Mouse (Mus musculus) stomach, embryonic 14.5 days (tissue): Measurements from ENCODE around the gene Ptpn23. TPM values are rescaled to one million over a fixed set of nuclear protein-coding genes. Genes with fewer than 3 reads are reported as not detected.

Experiments used
- ATAC-seq: fragments of 200-750 bp; cut with Nextera tagmentation; 2 replicates; pipeline ENCODE4 v1.8.0; 2017; ENCODE audit warnings: low read depth, moderate TSS enrichment; ENCODE audit not compliant: insufficient number of reproducible peaks, insufficient read depth, low FRiP score
- H3K27ac ChIP-seq: fragments of 300-500 bp; sonication (generic); 2 replicates; pipeline ENCODE4 v1.5.1; 2014; ENCODE audit warnings: mild to moderate bottlenecking, low read length, moderate library complexity, mixed read lengths
- H3K27me3 ChIP-seq: fragments of 300-500 bp; sonication (generic); 2 replicates; pipeline ENCODE4 v1.6.1; 2014; ENCODE audit warnings: low read length, control low read depth, mixed read lengths; ENCODE audit not compliant: control insufficient read depth, insufficient read depth
- H3K36me3 ChIP-seq: fragments of 300-500 bp; sonication (generic); 2 replicates; pipeline ENCODE4 v1.6.1; 2014; ENCODE audit warnings: mild to moderate bottlenecking, control low read depth, low read length, moderate library complexity, mixed read lengths; ENCODE audit not compliant: control insufficient read depth, insufficient read depth
- H3K4me1 ChIP-seq: fragments of 300-500 bp; sonication (generic); 2 replicates; pipeline ENCODE4 v1.6.1; 2014; ENCODE audit warnings: low read length, control low read depth, mixed read lengths; ENCODE audit not compliant: control insufficient read depth, insufficient read depth
- H3K4me2 ChIP-seq: fragments of 300-500 bp; sonication (generic); replicated peaks from 2 replicates; pipeline ENCODE4 v1.6.1; 2014; ENCODE audit warnings: low read depth, low read length, control low read depth
- H3K4me3 ChIP-seq: fragments of 300-500 bp; sonication (generic); 2 replicates; pipeline ENCODE4 v1.5.1; 2014; ENCODE audit warnings: low read depth, low read length, control low read depth
- H3K9ac ChIP-seq: fragments of 300-500 bp; sonication (generic); replicated peaks from 2 replicates; pipeline ENCODE4 v1.6.1; 2014; ENCODE audit warnings: low read depth, mild to moderate bottlenecking, control low read depth, low read length, moderate library complexity, mixed read lengths
- H3K9me3 ChIP-seq: fragments of 300-500 bp; sonication (generic); 2 replicates; pipeline ENCODE4 v1.6.1; 2016; ENCODE audit warnings: low read depth, low read length, control low read depth; ENCODE audit not compliant: control insufficient read depth
- WGBS: fragments of 180-500 bp; shearing (Covaris S2); extraction: QIAGEN DNeasy Blood & Tissue Kit; methylation state at CpG from one replicate; pipeline ENCODE4 v1.1.7; 2014; 5-methylcytosine and 5-hydroxymethylcytosine counted together
- polyA plus RNA-seq: library from polyadenylated mRNA; unstranded; fragments of >200 nt; fragmentation: Nextera tagmentation; extraction: Ambion mirVana; gene quantifications from 2 replicates; pipeline ENCODE4 v1.2.1, GENCODE M21; 2014

Gene Ptpn23
- polyA plus RNA-seq = 19.3 and 21.3 TPM in 2 replicates

GRCm38 (mm10) chr9:110408099-110408773 lies at the start of gene Ptpn23:
TSS of gene Ptpn23 (minus strand) at chr9:110408213.
- H3K4me2 ChIP-seq = peak within 1 kb of the TSS; percentile 71
- H3K9me3 ChIP-seq = no peaks in the 10 kb centered on the region
- H3K27ac ChIP-seq = peak within 1 kb of the TSS; percentile 84
- no peaks in the 10 kb centered on the region for H3K27me3 ChIP-seq
- peaks cover 6% of the 10 kb centered on the region; the same call in 1 of the 2 replicates for H3K36me3 ChIP-seq
- peaks cover 7% of the 10 kb centered on the region for H3K4me1 ChIP-seq
- ATAC-seq = peak; percentile 95
- WGBS = under 1% methylated on average over 39 of the region's 39 CpGs
- peak within 1 kb of the TSS; percentile 64 for H3K4me3 ChIP-seq
- peak within 1 kb of the TSS; percentile 72 for H3K9ac ChIP-seq

GRCm38 (mm10) chr9:110452523-110452922 lies 44.5 kb upstream of the Ptpn23 start:
- no peaks in the 10 kb centered on the region for H3K9me3 ChIP-seq
- H3K4me3 ChIP-seq = no peak overlapping the region
- H3K4me1 ChIP-seq = no peaks in the 10 kb centered on the region
- 70% methylated on average over 3 of the region's 3 CpGs for WGBS
- H3K27me3 ChIP-seq = no peaks in the 10 kb centered on the region
- no peak for ATAC-seq
- no peak overlapping the region for H3K4me2 ChIP-seq
- H3K27ac ChIP-seq = no peak overlapping the region
- H3K9ac ChIP-seq = no peak overlapping the region
- 0 out of 2 replicates have a peak, but pooled peaks cover 2% of the 10 kb centered on the region for H3K36me3 ChIP-seq

- 0 out of 2 replicates have a peak, but pooled peaks cover 2% of the 10 kb centered on the region for H3K36me3 ChIP-seq
- no peak overlapping the region for H3K4me2 ChIP-seq
- H3K4me3 ChIP-seq = no peak overlapping the region
- H3K4me1 ChIP-seq = no peaks in the 10 kb centered on the region
- H3K27ac ChIP-seq = no peak overlapping the region
- no peaks in the 10 kb centered on the region for H3K9me3 ChIP-seq
- no peak overlapping the region for H3K9ac ChIP-seq
- WGBS = 33% methylated on average over 11 of the region's 11 CpGs
- peak; percentile 58; the same call in 1 of the 2 replicates for ATAC-seq
- no peaks in the 10 kb centered on the region for H3K27me3 ChIP-seq
Measured at GRCm38 (mm10) chr9:110448857-110449617, 41.0 kb upstream of the Ptpn23 start.

GRCm38 (mm10) chr9:110448356-110448755 lies 40.3 kb upstream of the Ptpn23 start:
- ATAC-seq = no peak
- Histone ChIP-seq H3K27me3 (no peaks in the 10 kb centered on the region), H3K36me3 (0 out of 2 replicates have a peak, but pooled peaks cover 2% of the 10 kb centered on the region), H3K4me2 (no peak overlapping the region), H3K9me3 (no peaks in the 10 kb centered on the region), H3K4me1 (no peaks in the 10 kb centered on the region), H3K9ac (no peak overlapping the region), H3K4me3 (no peak overlapping the region), H3K27ac (no peak overlapping the region)
- WGBS = 85% methylated on average over 15 of the region's 15 CpGs

GRCm38 (mm10) chr9:110440559-110440958 lies 32.5 kb upstream of the Ptpn23 start:
- no peaks in the 10 kb centered on the region for H3K9me3 ChIP-seq
- no peak overlapping the region for H3K4me3 ChIP-seq
- no peaks in the 10 kb centered on the region for H3K27me3 ChIP-seq
- H3K4me2 ChIP-seq = no peak overlapping the region
- ATAC-seq = no peak
- H3K36me3 ChIP-seq = no peaks in the 10 kb centered on the region; the same call in 1 of the 2 replicates
- no peak overlapping the region for H3K27ac ChIP-seq
- H3K4me1 ChIP-seq = no peaks in the 10 kb centered on the region
- WGBS = 88% methylated on average over 6 of the region's 6 CpGs
- H3K9ac ChIP-seq = no peak overlapping the region

- WGBS = 60% methylated on average over 4 of the region's 5 CpGs
Measured at GRCm38 (mm10) chr9:110440049-110440448, 32.0 kb upstream of the Ptpn23 start.

GRCm38 (mm10) chr9:110436041-110436440 lies 28.0 kb upstream of the Ptpn23 start:
- Histone ChIP-seq H3K36me3 (peaks cover 9% of the 10 kb centered on the region; the same call in 1 of the 2 replicates), H3K9ac (no peak overlapping the region), H3K4me3 (no peak overlapping the region), H3K27me3 (no peaks in the 10 kb centered on the region), H3K27ac (no peak overlapping the region), H3K9me3 (no peaks in the 10 kb centered on the region), H3K4me2 (no peak overlapping the region), H3K4me1 (no peaks in the 10 kb centered on the region)
- 95% methylated on average over 11 of the region's 11 CpGs for WGBS
- ATAC-seq = no peak

More at GRCm38 (mm10) chr9:110440049-110440448, 32.0 kb upstream of the Ptpn23 start:
- Histone ChIP-seq H3K27ac (no peak overlapping the region), H3K4me2 (no peak overlapping the region), H3K4me3 (no peak overlapping the region), H3K9me3 (no peaks in the 10 kb centered on the region), H3K27me3 (no peaks in the 10 kb centered on the region), H3K4me1 (no peaks in the 10 kb centered on the region), H3K9ac (no peak overlapping the region), H3K36me3 (peaks cover 3% of the 10 kb centered on the region; the same call in 1 of the 2 replicates)
- ATAC-seq = no peak

- Histone ChIP-seq H3K9me3 (no peaks in the 10 kb centered on the region), H3K27ac (no peak overlapping the region), H3K27me3 (no peaks in the 10 kb centered on the region), H3K36me3 (peaks cover 18% of the 10 kb centered on the region), H3K4me2 (no peak overlapping the region), H3K9ac (no peak overlapping the region), H3K4me3 (no peak overlapping the region), H3K4me1 (no peaks in the 10 kb centered on the region)
- no peak for ATAC-seq
- WGBS = 95% methylated on average over 2 of the region's 2 CpGs
Measured at GRCm38 (mm10) chr9:110433045-110433444, 25.0 kb upstream of the Ptpn23 start.
